Mouse (Mus musculus) small intestine, adult 2 months (tissue): ENCODE measurements around the gene Syngap1. TPM values are rescaled to one million over a fixed set of nuclear protein-coding genes. Genes with fewer than 3 reads are reported as not detected.

Source experiments
- H3K27ac ChIP-seq: fragments of 200-500 bp; 2 replicates; pipeline ENCODE4 v1.5.1; 2012; ENCODE audit warnings: low read depth, low read length, control low read depth, inconsistent platforms; ENCODE audit not compliant: insufficient read depth
- H3K27me3 ChIP-seq: fragments of 200-500 bp; 2 replicates; pipeline ENCODE4 v1.6.1; 2012; ENCODE audit warnings: mild to moderate bottlenecking, moderate library complexity, low read length, inconsistent platforms; ENCODE audit not compliant: control insufficient read depth, insufficient read depth
- H3K36me3 ChIP-seq: fragments of 200-500 bp; 2 replicates; pipeline ENCODE4 v1.6.1; 2012; ENCODE audit warnings: mild to moderate bottlenecking, low read length, control low read depth, inconsistent platforms; ENCODE audit not compliant: control insufficient read depth, insufficient read depth
- H3K4me1 ChIP-seq: fragments of 200-500 bp; 2 replicates; pipeline ENCODE4 v1.6.1; 2012; ENCODE audit warnings: low read length, inconsistent platforms, mixed read lengths; ENCODE audit not compliant: control insufficient read depth, insufficient read depth, insufficient read length
- H3K4me3 ChIP-seq: fragments of 200-500 bp; 2 replicates; pipeline ENCODE4 v1.5.1; 2012; ENCODE audit warnings: low read depth, mild to moderate bottlenecking, control low read depth, inconsistent platforms, low read length, moderate library complexity
- CTCF ChIP-seq: fragments of 200-500 bp; IDR thresholded peaks from 2 replicates; pipeline ENCODE4 v1.5.1; 2012; ENCODE audit warnings: low read depth, mild to moderate bottlenecking, control low read depth, inconsistent platforms, low read length, moderate library complexity, mixed read lengths; ENCODE audit not compliant: insufficient replicate concordance, insufficient read length; ENCODE audit errors: extremely low read depth
- POLR2A ChIP-seq: fragments of 200-500 bp; IDR thresholded peaks from 2 replicates; pipeline ENCODE4 v1.6.1; 2012; ENCODE audit warnings: low read depth, mild to moderate bottlenecking, control low read depth, inconsistent platforms, low read length, moderate library complexity
- WGBS: fragments of 180-500 bp; shearing (Covaris S2); methylation state at CpG from one replicate; pipeline ENCODE4 v1.1.7; 2018; 5-methylcytosine and 5-hydroxymethylcytosine counted together
- polyA plus RNA-seq: library from polyadenylated mRNA; depleted of rRNA; stranded (reverse); fragments of >200 nt; gene quantifications from 2 replicates; pipeline ENCODE4 v1.2.3, GENCODE M21; 2012

The Syngap1 gene
- polyA plus RNA-seq, 1 experiment, result 8.6 TPM

DNA sequence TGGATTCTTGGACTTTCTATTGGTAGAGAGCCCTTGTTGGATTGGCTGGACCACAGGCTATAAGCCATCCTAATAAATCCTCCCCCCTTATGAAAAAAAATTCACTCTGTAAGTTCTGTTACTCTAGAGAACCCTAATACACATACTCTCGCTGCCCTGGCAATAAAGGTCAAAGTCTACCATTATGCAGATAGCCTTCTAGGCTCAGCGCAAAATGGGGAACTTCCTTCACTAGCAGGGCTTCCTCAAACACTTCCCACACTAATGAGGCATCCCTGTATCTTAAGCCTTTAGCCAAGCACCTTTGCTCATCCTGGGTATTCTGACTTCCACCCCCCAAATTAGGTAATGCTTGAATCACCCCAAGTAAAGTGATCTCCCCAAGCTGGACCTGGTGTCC, 67.2 kb downstream of the Syngap1 start:
- Histone ChIP-seq H3K36me3 (no peaks in the 10 kb centered on the region), H3K27me3 (no peaks in the 10 kb centered on the region), H3K4me3 (no peak overlapping the region), H3K27ac (peak overlapping the region; percentile 68), H3K4me1 (peaks cover 8% of the 10 kb centered on the region; the same call in 1 of the 2 replicates)
- 23% methylated on average over 2 of the region's 2 CpGs for WGBS
- TF ChIP-seq POLR2A, result no peak
- no peak for TF ChIP-seq CTCF

DNA sequence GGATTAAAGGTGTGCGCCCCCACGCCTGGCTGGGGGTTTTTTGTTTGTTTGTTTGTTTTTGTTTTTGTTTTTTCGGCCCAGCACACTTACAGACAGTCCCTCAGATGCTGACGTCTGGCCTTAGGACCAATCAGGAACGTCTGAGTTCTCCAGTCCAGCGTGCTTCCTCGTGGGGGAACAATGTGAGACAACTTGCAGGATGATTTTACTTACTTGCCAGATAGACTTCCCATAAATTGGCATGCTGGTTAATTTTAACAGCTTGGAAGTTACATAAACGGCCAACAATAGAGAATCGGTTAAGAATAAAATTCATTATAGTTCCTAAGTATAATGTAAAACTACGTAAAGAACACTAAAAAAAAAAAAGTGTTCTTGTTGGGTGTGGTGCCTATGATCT, 70.1 kb downstream of the Syngap1 start:
- Histone ChIP-seq H3K27ac (no peak overlapping the region), H3K4me1 (peaks cover 8% of the 10 kb centered on the region; the same call in 1 of the 2 replicates), H3K4me3 (no peak overlapping the region), H3K27me3 (no peaks in the 10 kb centered on the region), H3K36me3 (no peaks in the 10 kb centered on the region)
- TF ChIP-seq POLR2A (no peak), CTCF (no peak)
- WGBS, result 91% methylated on average over 10 of the region's 10 CpGs

DNA sequence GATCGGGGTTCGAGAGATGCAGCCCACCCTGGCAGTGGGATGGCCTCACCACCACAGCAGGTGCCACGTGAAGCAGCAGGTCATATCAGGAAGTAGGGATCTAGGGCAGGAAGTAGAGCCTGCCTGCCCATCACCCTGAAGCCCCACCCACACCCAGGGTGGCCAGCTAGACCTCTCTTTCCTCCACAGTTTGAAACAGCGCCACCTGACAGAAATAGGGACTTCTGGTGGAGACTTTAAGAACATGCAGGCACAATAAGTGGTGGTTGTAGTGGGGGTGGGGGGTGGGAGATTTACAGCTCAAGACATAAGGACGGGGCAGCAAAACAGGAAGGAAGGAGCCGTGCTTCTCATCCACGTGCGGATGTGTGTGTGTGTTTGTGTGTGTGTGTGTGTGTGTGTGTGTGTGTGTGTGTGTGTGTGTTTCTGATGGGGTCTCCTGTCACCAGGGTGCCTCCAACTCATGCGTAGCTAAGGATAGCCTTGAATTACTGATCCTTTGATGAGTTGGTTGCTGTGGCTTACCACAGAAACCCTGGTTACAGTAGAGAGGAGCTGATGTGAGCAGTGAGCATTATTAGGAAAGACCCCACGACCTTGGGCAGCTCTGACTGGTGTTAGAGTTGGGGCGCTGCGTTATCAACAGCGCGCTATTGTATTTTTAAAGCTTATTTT, 71.1 kb downstream of the Syngap1 start:
- Histone ChIP-seq H3K4me1 (peaks cover 8% of the 10 kb centered on the region; the same call in 1 of the 2 replicates), H3K4me3 (no peak overlapping the region), H3K27ac (no peak overlapping the region), H3K36me3 (no peaks in the 10 kb centered on the region), H3K27me3 (no peaks in the 10 kb centered on the region)
- WGBS, result 55% methylated on average over 14 of the region's 14 CpGs
- TF ChIP-seq POLR2A (no peak), CTCF (no peak)

- no peaks in the 10 kb centered on the region for H3K27me3 ChIP-seq
- H3K4me3 ChIP-seq, result no peak overlapping the region
- H3K27ac ChIP-seq, result no peak overlapping the region
- TF ChIP-seq POLR2A (no peak), CTCF (no peak)
- H3K4me1 ChIP-seq, result peaks cover 8% of the 10 kb centered on the region; the same call in 1 of the 2 replicates
- H3K36me3 ChIP-seq, result no peaks in the 10 kb centered on the region
- WGBS, result 42% methylated on average over 6 of the region's 6 CpGs
Measured at GRCm38 (mm10) chr17:27012909-27013308, 71.9 kb downstream of the Syngap1 start.

DNA sequence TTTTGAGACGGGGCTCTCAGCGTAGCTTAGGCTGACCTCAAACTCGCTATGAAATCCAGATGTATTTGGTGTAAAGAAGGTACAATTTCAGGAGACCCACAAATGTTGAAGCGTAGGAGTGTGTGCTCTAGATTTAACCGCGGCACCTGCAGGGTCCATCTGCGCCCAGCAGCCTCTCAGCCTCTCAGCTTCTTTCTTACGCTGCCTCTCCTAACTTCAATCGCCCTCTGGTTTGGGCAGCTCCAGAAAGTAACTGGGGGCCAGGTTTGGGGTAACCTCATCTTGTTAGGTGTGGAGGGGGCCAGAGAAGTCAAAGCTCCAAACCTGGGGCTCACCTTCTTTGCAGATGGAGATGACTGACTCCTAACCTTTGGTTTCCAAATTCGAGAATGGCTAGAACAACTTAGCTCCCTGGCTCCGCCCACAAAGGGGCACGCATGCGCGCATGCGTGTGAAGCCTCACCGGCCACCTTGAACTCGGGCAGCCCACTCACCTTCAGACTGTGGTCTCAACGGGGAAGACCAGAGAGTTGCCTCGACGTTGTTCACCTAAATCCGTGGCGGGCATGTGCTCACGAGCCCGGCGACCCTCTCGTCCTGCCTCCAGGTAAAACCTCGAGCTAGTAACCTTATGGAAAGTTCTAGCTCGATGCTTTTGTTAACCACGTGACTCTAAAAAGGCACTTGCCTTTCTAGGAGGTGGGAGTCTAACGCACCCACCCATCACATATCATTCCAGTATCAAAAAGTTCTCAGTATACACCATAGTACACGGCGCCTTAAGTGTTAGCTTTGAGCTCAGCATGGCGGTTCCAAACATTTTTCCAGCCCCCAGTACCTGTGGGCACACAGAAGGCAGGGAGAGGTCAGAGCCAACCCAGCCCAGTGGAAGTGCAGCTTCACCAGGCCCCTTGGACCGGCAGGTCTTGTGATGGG, 76.8 kb downstream of the Syngap1 start:
- Histone ChIP-seq H3K27ac (no peak overlapping the region), H3K4me3 (peak overlapping the region; percentile 71), H3K36me3 (peaks cover 32% of the 10 kb centered on the region), H3K4me1 (peaks cover 5% of the 10 kb centered on the region), H3K27me3 (no peaks in the 10 kb centered on the region)
- 5% methylated on average over 34 of the region's 34 CpGs for WGBS
- 0 out of 2 replicates have a peak, but pooled peaks have one; percentile 30 for TF ChIP-seq POLR2A
- no peak for TF ChIP-seq CTCF

GRCm38 (mm10) chr17:27018555-27019196, 77.6 kb downstream of the Syngap1 start:
- H3K36me3 ChIP-seq, result peaks cover 40% of the 10 kb centered on the region
- H3K27ac ChIP-seq, result no peak overlapping the region
- H3K27me3 ChIP-seq, result no peaks in the 10 kb centered on the region
- H3K4me1 ChIP-seq, result peaks cover 5% of the 10 kb centered on the region
- peak overlapping the region; percentile 71; the same call in 1 of the 2 replicates for H3K4me3 ChIP-seq
- TF ChIP-seq CTCF, result no peak
- no peak for TF ChIP-seq POLR2A
- WGBS, result 50% methylated on average over 12 of the region's 12 CpGs

- H3K27ac ChIP-seq, result no peak overlapping the region
- peaks cover 60% of the 10 kb centered on the region for H3K36me3 ChIP-seq
- peaks cover 15% of the 10 kb centered on the region for H3K4me1 ChIP-seq
- no peak overlapping the region for H3K4me3 ChIP-seq
- H3K27me3 ChIP-seq, result no peaks in the 10 kb centered on the region
- TF ChIP-seq POLR2A (no peak), CTCF (no peak)
- 92% methylated on average over 14 of the region's 14 CpGs for WGBS
Measured at GRCm38 (mm10) chr17:27021076-27021475, 80.0 kb downstream of the Syngap1 start.
